Mouse (Mus musculus) embryo, embryonic 10 days (tissue): ENCODE results near the gene Zbtb38.

Experiments used
- DNase-seq: peaks from one replicate; pipeline ENCODE4 v3.0.0-alpha.2; 2015; ENCODE audit warnings: low spot score

Zbtb38 gene

GRCm38 (mm10) chr9:96758749-96759597, 6.3 kb upstream of the Zbtb38 start:
- peak; percentile 95 for DNase-seq

GRCm38 (mm10) chr9:96756638-96757435, 4.2 kb upstream of the Zbtb38 start:
- DNase-seq, result no peak

GRCm38 (mm10) chr9:96755761-96756160, 3.1 kb upstream of the Zbtb38 start:
- no peak for DNase-seq

- no peak for DNase-seq
Measured at GRCm38 (mm10) chr9:96754625-96754969, 2.0 kb upstream of the Zbtb38 start.

GRCm38 (mm10) chr9:96753921-96754624, 1.4 kb upstream of the Zbtb38 start:
- no peak for DNase-seq

GRCm38 (mm10) chr9:96753392-96753791, 761 bp upstream of the Zbtb38 start:
- DNase-seq, result no peak

- DNase-seq, result no peak
Measured at GRCm38 (mm10) chr9:96751821-96752602, 619 bp downstream of the Zbtb38 start.

- DNase-seq, result no peak
Measured at GRCm38 (mm10) chr9:96750636-96751035, 2.0 kb downstream of the Zbtb38 start.

- DNase-seq, result no peak
Measured at GRCm38 (mm10) chr9:96746527-96746926, 6.1 kb downstream of the Zbtb38 start.

- no peak for DNase-seq
Measured at GRCm38 (mm10) chr9:96744909-96745308, 7.7 kb downstream of the Zbtb38 start.

GRCm38 (mm10) chr9:96741365-96742085, 11.1 kb downstream of the Zbtb38 start:
- no peak for DNase-seq

GRCm38 (mm10) chr9:96740712-96741364, 11.8 kb downstream of the Zbtb38 start:
- no peak for DNase-seq

- no peak for DNase-seq
Measured at GRCm38 (mm10) chr9:96739808-96740711, 12.6 kb downstream of the Zbtb38 start.

- no peak for DNase-seq
Measured at GRCm38 (mm10) chr9:96738563-96739355, 13.9 kb downstream of the Zbtb38 start.

- no peak for DNase-seq
Measured at GRCm38 (mm10) chr9:96735946-96736345, 16.7 kb downstream of the Zbtb38 start.

- no peak for DNase-seq
Measured at GRCm38 (mm10) chr9:96733425-96733717, 19.3 kb downstream of the Zbtb38 start.

- DNase-seq, result no peak
Measured at GRCm38 (mm10) chr9:96732644-96733424, 19.8 kb downstream of the Zbtb38 start.

GRCm38 (mm10) chr9:96731961-96732511, 20.6 kb downstream of the Zbtb38 start:
- DNase-seq, result no peak
